Mouse (Mus musculus) MEL (cell line): Measurements from ENCODE around the gene Ppp1r14d. TPM values are rescaled to one million over a fixed set of nuclear protein-coding genes. Genes with fewer than 3 reads are reported as not detected.

Experiments used
- DNase-seq: peaks from one replicate; pipeline ENCODE4 v3.0.0; 2011; ENCODE audit warnings: low read depth, low spot score
- H3K27ac ChIP-seq: 2 replicates; pipeline ENCODE4 v1.5.1; 2012; ENCODE audit warnings: low read depth, mild to moderate bottlenecking, control low read depth, low read length, moderate library complexity; ENCODE audit not compliant: control insufficient read depth
- H3K27me3 ChIP-seq, 2 experiments: fragments of 150-350 bp in 1 of 2; sonication (generic) in 1 of 2; 2 replicates each; pipeline ENCODE4 v1.6.1; 2012; ENCODE audit warnings: low read length in 2 of 2, mild to moderate bottlenecking in 2 of 2, improper control_type of control experiment in 1 of 2, moderate library complexity in 1 of 2; ENCODE audit not compliant: insufficient read depth in 2 of 2, control insufficient read depth in 1 of 2
- H3K36me3 ChIP-seq, 2 experiments: 2 replicates each; pipeline ENCODE4 v1.6.1; 2012 to 2014; ENCODE audit warnings: low read length in 2 of 2, improper control_type of control experiment in 1 of 2, inconsistent platforms in 1 of 2, mild to moderate bottlenecking in 1 of 2; ENCODE audit not compliant: insufficient read depth in 2 of 2, control insufficient read depth in 1 of 2
- H3K4me1 ChIP-seq, 2 experiments: fragments of 150-350 bp in 1 of 2; sonication (generic) in 1 of 2; 2 replicates each; pipeline ENCODE4 v1.6.1; 2012; ENCODE audit warnings: low read length in 2 of 2, improper control_type of control experiment in 1 of 2, mild to moderate bottlenecking in 1 of 2; ENCODE audit not compliant: insufficient read depth in 2 of 2, control insufficient read depth in 1 of 2
- H3K4me3 ChIP-seq, 2 experiments: fragments of 150-350 bp in 1 of 2; sonication (generic) in 1 of 2; 2 replicates each; pipeline ENCODE4 v1.5.1; 2012; ENCODE audit warnings: low read depth in 2 of 2, low read length in 2 of 2, mild to moderate bottlenecking in 2 of 2, moderate library complexity in 2 of 2, control low read depth in 1 of 2, improper control_type of control experiment in 1 of 2; ENCODE audit not compliant: control insufficient read depth in 1 of 2, insufficient read depth in 1 of 2
- H3K79me2 ChIP-seq: 2 replicates; pipeline ENCODE4 v1.6.1; 2012; ENCODE audit warnings: mild to moderate bottlenecking, low read length, moderate library complexity; ENCODE audit not compliant: control insufficient read depth, poor library complexity, insufficient read depth
- H3K9ac ChIP-seq: 2 replicates; pipeline ENCODE4 v1.6.1; 2012; ENCODE audit warnings: low read depth, mild to moderate bottlenecking, control low read depth, low read length, moderate library complexity; ENCODE audit not compliant: control insufficient read depth, poor library complexity, severe bottlenecking
- H3K9me3 ChIP-seq: fragments of 150-350 bp; sonication (generic); replicated peaks from 2 replicates; pipeline ENCODE4 v1.6.1; 2012; ENCODE audit warnings: mild to moderate bottlenecking, low read length, improper control_type of control experiment, moderate library complexity; ENCODE audit not compliant: insufficient read depth
- BHLHE40 ChIP-seq: IDR thresholded peaks from 2 replicates; pipeline ENCODE4 v1.6.1; 2012; ENCODE audit warnings: low read depth, mild to moderate bottlenecking, inconsistent platforms, low read length, improper control_type of control experiment, borderline replicate concordance
- CHD1 ChIP-seq: IDR thresholded peaks from 2 replicates; pipeline ENCODE4 v1.6.1; 2012; ENCODE audit warnings: low read depth, mild to moderate bottlenecking, inconsistent platforms, low read length, improper control_type of control experiment
- CHD2 ChIP-seq: IDR thresholded peaks from 2 replicates; pipeline ENCODE4 v1.6.1; 2011; ENCODE audit warnings: low read length, improper control_type of control experiment
- CTCF ChIP-seq, 3 experiments: IDR thresholded peaks in 2 of 3; conservative IDR thresholded peaks in 1 of 3; 2 replicates each; pipeline ENCODE4 v1.5.1; 2011 to 2012; ENCODE audit warnings: low read length in 3 of 3, low read depth in 2 of 3, mild to moderate bottlenecking in 2 of 3, improper control_type of control experiment in 1 of 3, inconsistent platforms in 1 of 3, mixed read lengths in 1 of 3, moderate library complexity in 1 of 3; ENCODE audit not compliant: control insufficient read depth in 1 of 3, insufficient read depth in 1 of 3, poor library complexity in 1 of 3, severe bottlenecking in 1 of 3
- ELF1 ChIP-seq: IDR thresholded peaks from 2 replicates; pipeline ENCODE4 v1.6.1; 2014; ENCODE audit warnings: low read depth, mild to moderate bottlenecking, inconsistent platforms, low read length, improper control_type of control experiment, moderate library complexity
- EP300 ChIP-seq, 2 experiments: IDR thresholded peaks; 2 replicates each; pipeline ENCODE4 v1.6.1; 2011; ENCODE audit warnings: improper control_type of control experiment in 2 of 2, low read length in 2 of 2, low read depth in 1 of 2, mild to moderate bottlenecking in 1 of 2
- ETS1 ChIP-seq: IDR thresholded peaks from 2 replicates; pipeline ENCODE4 v1.6.1; 2012; ENCODE audit warnings: low read depth, mild to moderate bottlenecking, inconsistent platforms, low read length, improper control_type of control experiment, moderate library complexity
- GATA1 ChIP-seq: IDR thresholded peaks from 2 replicates; pipeline ENCODE4 v1.6.1; 2011; ENCODE audit warnings: low read depth, low read length, improper control_type of control experiment
- HCFC1 ChIP-seq: IDR thresholded peaks from 2 replicates; pipeline ENCODE4 v1.6.1; 2012; ENCODE audit warnings: low read depth, mild to moderate bottlenecking, inconsistent platforms, low read length, improper control_type of control experiment, moderate library complexity
- JUND ChIP-seq: IDR thresholded peaks from 2 replicates; pipeline ENCODE4 v1.6.1; 2011; ENCODE audit warnings: low read depth, mild to moderate bottlenecking, improper control_type of control experiment, low read length
- KAT2A ChIP-seq: conservative IDR thresholded peaks from 2 replicates; pipeline ENCODE4 v1.6.1; 2012; ENCODE audit warnings: low read depth, low read length, improper control_type of control experiment, inconsistent platforms
- MAFK ChIP-seq: IDR thresholded peaks from 2 replicates; pipeline ENCODE4 v1.6.1; 2011; ENCODE audit warnings: low read depth, mild to moderate bottlenecking, low read length, improper control_type of control experiment, borderline replicate concordance
- MAX ChIP-seq: IDR thresholded peaks from 2 replicates; pipeline ENCODE4 v1.6.1; 2011; ENCODE audit warnings: low read length, improper control_type of control experiment
- MXI1 ChIP-seq: IDR thresholded peaks from 2 replicates; pipeline ENCODE4 v1.6.1; 2011; ENCODE audit warnings: mild to moderate bottlenecking, low read depth, low read length, improper control_type of control experiment
- MYB ChIP-seq: IDR thresholded peaks from 2 replicates; pipeline ENCODE4 v1.6.1; 2011; ENCODE audit warnings: mild to moderate bottlenecking, low read depth, low read length, improper control_type of control experiment
- MYC ChIP-seq: IDR thresholded peaks from 2 replicates; pipeline ENCODE4 v1.6.1; 2011; ENCODE audit warnings: low read depth, mild to moderate bottlenecking, low read length, improper control_type of control experiment, moderate library complexity
- NELFE ChIP-seq: IDR thresholded peaks from 2 replicates; pipeline ENCODE4 v1.6.1; 2011; ENCODE audit warnings: low read depth, low read length, improper control_type of control experiment
- NRF1 ChIP-seq: IDR thresholded peaks from 2 replicates; pipeline ENCODE4 v1.6.1; 2014; ENCODE audit warnings: low read depth, mild to moderate bottlenecking, inconsistent platforms, low read length, improper control_type of control experiment, moderate library complexity; ENCODE audit not compliant: poor library complexity, insufficient read depth, severe bottlenecking
- POLR2AphosphoS2 ChIP-seq: IDR thresholded peaks from 2 replicates; pipeline ENCODE4 v1.6.1; 2011; ENCODE audit warnings: low read length, improper control_type of control experiment
- RAD21 ChIP-seq: IDR thresholded peaks from 2 replicates; pipeline ENCODE4 v1.6.1; 2011; ENCODE audit warnings: mild to moderate bottlenecking, low read depth, low read length, improper control_type of control experiment
- RCOR1 ChIP-seq: IDR thresholded peaks from 2 replicates; pipeline ENCODE4 v1.6.1; 2012; ENCODE audit warnings: low read depth, mild to moderate bottlenecking, inconsistent platforms, low read length, improper control_type of control experiment
- SIN3A ChIP-seq: IDR thresholded peaks from 2 replicates; pipeline ENCODE4 v1.6.1; 2012; ENCODE audit warnings: low read length, improper control_type of control experiment, inconsistent platforms
- TCF12 ChIP-seq: IDR thresholded peaks from 2 replicates; pipeline ENCODE4 v1.6.1; 2014; ENCODE audit warnings: low read depth, mild to moderate bottlenecking, inconsistent platforms, low read length, improper control_type of control experiment, moderate library complexity
- USF1 ChIP-seq: IDR thresholded peaks from 2 replicates; pipeline ENCODE4 v1.6.1; 2014; ENCODE audit warnings: low read depth, mild to moderate bottlenecking, inconsistent platforms, low read length, improper control_type of control experiment, moderate library complexity
- USF2 ChIP-seq, 2 experiments: IDR thresholded peaks; 2 replicates each; pipeline ENCODE4 v1.6.1; 2011 to 2012; ENCODE audit warnings: improper control_type of control experiment in 2 of 2, low read length in 2 of 2, borderline replicate concordance in 1 of 2, inconsistent platforms in 1 of 2, low read depth in 1 of 2, mild to moderate bottlenecking in 1 of 2; ENCODE audit not compliant: insufficient read depth in 1 of 2
- ZC3H11A ChIP-seq: IDR thresholded peaks from 2 replicates; pipeline ENCODE4 v1.6.1; 2012; ENCODE audit warnings: low read depth, mild to moderate bottlenecking, inconsistent platforms, low read length, improper control_type of control experiment
- ZKSCAN1 ChIP-seq: IDR thresholded peaks from 2 replicates; pipeline ENCODE4 v1.6.1; 2012; ENCODE audit warnings: low read depth, mild to moderate bottlenecking, inconsistent platforms, low read length, improper control_type of control experiment, moderate library complexity
- ZMIZ1 ChIP-seq: IDR thresholded peaks from 2 replicates; pipeline ENCODE4 v1.6.1; 2012; ENCODE audit warnings: low read depth, mild to moderate bottlenecking, inconsistent platforms, low read length, improper control_type of control experiment, moderate library complexity
- ZNF384 ChIP-seq: IDR thresholded peaks from 2 replicates; pipeline ENCODE4 v1.6.1; 2012; ENCODE audit warnings: low read depth, mild to moderate bottlenecking, inconsistent platforms, low read length, improper control_type of control experiment
- polyA plus RNA-seq, 2 experiments: library from polyadenylated mRNA; stranded (reverse) in 1 of 2; unstranded in 1 of 2; fragments of >175 nt in 1 of 2; fragments of >200 nt in 1 of 2; gene quantifications; 2 replicates each; pipeline versions ENCODE4 v1.2.1 to v1.2.4; 2012; ENCODE audit warnings: low replicate concordance in 2 of 2, low read depth in 1 of 2; ENCODE audit not compliant: insufficient read length in 2 of 2, insufficient read depth in 1 of 2, missing spikeins in 1 of 2
- total RNA-seq: library from RNA; depleted of rRNA; stranded (reverse); fragments of 300-350 nt; gene quantifications from 2 replicates; pipeline ENCODE4 v1.2.3, GENCODE M21; 2012

Gene Ppp1r14d
- total and polyA plus RNA-seq, 3 experiments = not detected

- H3K4me3 ChIP-seq = no peak within 1 kb of the TSS
- no peaks in the 10 kb centered on the region for H3K9me3 ChIP-seq
- H3K9ac ChIP-seq = no peak within 1 kb of the TSS
- no peaks in the 10 kb centered on the region for H3K79me2 ChIP-seq
- peaks cover 0 to 14% of the 10 kb centered on the region in 2 experiments; a peak in 2 of 4 replicates for H3K36me3 ChIP-seq
- no peaks in the 10 kb centered on the region for H3K27me3 ChIP-seq
- peaks cover 7 to 35% of the 10 kb centered on the region in 2 experiments; a peak in 3 of 4 replicates for H3K4me1 ChIP-seq
- no peak for TF ChIP-seq RCOR1
- TF ChIP-seq ZKSCAN1 = no peak
- TF ChIP-seq CHD2 = no peak
- no peak for TF ChIP-seq SIN3A
- TF ChIP-seq ZMIZ1 = no peak
- TF ChIP-seq MXI1 = no peak
- peak; percentile 38 for DNase-seq
- H3K27ac ChIP-seq = no peak within 1 kb of the TSS
Observed at GRCm38 (mm10) chr2:119173991-119174651, 55.6 kb downstream of the Ppp1r14d start, which contains the start of gene Gm14137. Gene Gm14137, plus strand, starts transcription at chr2:119174509.

GRCm38 (mm10) chr2:119172862-119173576, 56.7 kb downstream of the Ppp1r14d start:
- Histone ChIP-seq H3K9ac (peak overlapping the region; percentile 47), H3K9me3 (no peaks in the 10 kb centered on the region), H3K27me3 (no peaks in the 10 kb centered on the region), H3K79me2 (no peaks in the 10 kb centered on the region), H3K4me3 (peak overlapping the region; percentile 30 to 44), H3K4me1 (peaks cover 7 to 35% of the 10 kb centered on the region in 2 experiments; a peak in 3 of 4 replicates), H3K36me3 (peaks cover 0 to 14% of the 10 kb centered on the region in 2 experiments; a peak in 2 of 4 replicates), H3K27ac (peak overlapping the region; percentile 65)
- peak; percentile 92 for DNase-seq
- TF ChIP-seq MAX (no peak), MYC (no peak), BHLHE40 (no peak), MXI1 (no peak), ETS1 (peak; percentile 70; the same call in 1 of the 2 replicates), JUND (no peak), MYB (no peak), HCFC1 (no peak), CHD1 (no peak), ZMIZ1 (no peak), USF1 (no peak), TCF12 (peak; percentile 20; the same call in 1 of the 2 replicates), NELFE (no peak), RAD21 (no peak), POLR2AphosphoS2 (no peak), EP300 (IDR thresholded peaks at IDR 0.05; ENCODE audit: low read depth in 1 of 2, low read length in 2 of 2) (peak; percentile 6 to 33; a peak in 2 of 4 replicates), ELF1 (0 out of 2 replicates have a peak, but pooled peaks have one; percentile 3), USF2 (IDR thresholded peaks at IDR 0.05; ENCODE audit: borderline replicate concordance in 1 of 2, insufficient read depth in 1 of 2, low read depth in 1 of 2, low read length in 2 of 2) (no peak), MAFK (no peak), ZC3H11A (no peak), KAT2A (no peak), ZNF384 (no peak), CTCF (IDR thresholded peaks at IDR 0.05 in 2 of 3, conservative IDR thresholded peaks at IDR 0.05 in 1 of 3; ENCODE audit: control insufficient read depth in 1 of 3, insufficient read depth in 1 of 3, low read depth in 2 of 3, low read length in 3 of 3, poor library complexity in 1 of 3, severe bottlenecking in 1 of 3) (no peak), NRF1 (no peak), GATA1 (peak; percentile 15), CHD2 (no peak)
